Mouse (Mus musculus) cortical plate, adult 2 months (tissue): ENCODE data around the gene Pigl.

Experiments used
- CTCF ChIP-seq: fragments of 200-500 bp; IDR thresholded peaks from 2 replicates; pipeline ENCODE4 v1.5.1; 2011; ENCODE audit warnings: mild to moderate bottlenecking, control low read depth, low read length; ENCODE audit not compliant: insufficient read depth; ENCODE audit errors: extremely low read depth
- POLR2A ChIP-seq: fragments of 200-500 bp; IDR thresholded peaks from 2 replicates; pipeline ENCODE4 v1.6.1; 2011; ENCODE audit warnings: mild to moderate bottlenecking, low read length, control low read depth; ENCODE audit not compliant: insufficient read depth; ENCODE audit errors: extremely low read depth

GRCm38 (mm10) chr11:62440670-62441315 lies 17.5 kb upstream of the Pigl start:
- no peak for TF ChIP-seq CTCF
- TF ChIP-seq POLR2A: no peak
